Mouse (Mus musculus) spleen, adult 2 months (tissue): Measurements from ENCODE around the gene Fam19a3. TPM values are rescaled to one million over a fixed set of nuclear protein-coding genes. Genes with fewer than 3 reads are reported as not detected.

Experiments
- DNase-seq, 2 experiments: peaks; one replicate each; pipeline versions ENCODE4 v3.0.0 to v3.0.0-alpha.2; 2012 to 2021; ENCODE audit warnings: low spot score in 2 of 2, low read depth in 1 of 2
- H3K27ac ChIP-seq: fragments of 200-500 bp; 2 replicates; pipeline ENCODE4 v1.5.1; 2012; ENCODE audit warnings: low read length, inconsistent platforms; ENCODE audit not compliant: insufficient read depth
- H3K27me3 ChIP-seq: fragments of 200-500 bp; 2 replicates; pipeline ENCODE4 v1.6.1; 2012; ENCODE audit warnings: mild to moderate bottlenecking, moderate library complexity, low read length, inconsistent platforms; ENCODE audit not compliant: control insufficient read depth, insufficient read depth
- H3K36me3 ChIP-seq: fragments of 200-500 bp; 2 replicates; pipeline ENCODE4 v1.6.1; 2012; ENCODE audit warnings: mild to moderate bottlenecking, low read length, inconsistent platforms; ENCODE audit not compliant: control insufficient read depth, insufficient read depth
- H3K4me1 ChIP-seq: fragments of 200-500 bp; 2 replicates; pipeline ENCODE4 v1.6.1; 2011; ENCODE audit warnings: inconsistent platforms; ENCODE audit not compliant: control insufficient read depth, insufficient read depth, insufficient read length
- H3K4me3 ChIP-seq: fragments of 200-500 bp; 2 replicates; pipeline ENCODE4 v1.5.1; 2011; ENCODE audit warnings: mild to moderate bottlenecking, inconsistent platforms; ENCODE audit not compliant: insufficient read depth, insufficient read length; ENCODE audit errors: extremely low read depth
- CTCF ChIP-seq: fragments of 200-500 bp; IDR thresholded peaks from 2 replicates; pipeline ENCODE4 v1.5.1; 2011; ENCODE audit warnings: mild to moderate bottlenecking, inconsistent platforms; ENCODE audit not compliant: insufficient read depth, insufficient read length, insufficient replicate concordance; ENCODE audit errors: extremely low read depth
- POLR2A ChIP-seq: fragments of 200-500 bp; IDR thresholded peaks from 2 replicates; pipeline ENCODE4 v1.6.1; 2011; ENCODE audit warnings: low read depth, low read length, inconsistent platforms
- WGBS: fragments of 180-500 bp; shearing (Covaris S2); methylation state at CpG from one replicate; pipeline ENCODE4 v1.1.7; 2018; 5-methylcytosine and 5-hydroxymethylcytosine counted together
- polyA plus RNA-seq: library from polyadenylated mRNA; depleted of rRNA; stranded (reverse); fragments of >200 nt; gene quantifications from 2 replicates; pipeline ENCODE4 v1.2.3, GENCODE M21; 2012

The Fam19a3 gene
- polyA plus RNA-seq, 1 experiment = 0.23 TPM

DNA sequence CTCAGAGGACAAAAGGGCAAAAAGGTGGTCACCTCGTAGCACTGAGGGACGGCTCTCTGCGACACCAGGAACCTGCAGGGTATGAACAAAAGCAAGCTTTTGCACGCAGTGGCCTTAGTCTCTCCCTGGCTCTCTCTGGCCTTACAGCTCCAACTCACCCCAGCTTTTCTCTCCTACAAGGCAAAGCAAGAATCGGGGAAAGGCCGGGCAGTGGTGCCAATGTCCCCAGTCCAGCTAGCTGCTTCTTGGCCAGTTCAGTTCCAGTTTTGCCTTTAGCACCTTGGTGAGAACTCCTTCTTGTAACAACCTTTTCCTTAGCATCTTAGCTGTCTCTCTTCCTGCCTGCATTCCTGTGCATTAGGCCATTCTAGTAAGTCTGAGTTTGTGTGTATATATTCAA is 19.8 kb upstream of the Fam19a3 start:
- Histone ChIP-seq H3K27me3 (no peaks in the 10 kb centered on the region), H3K36me3 (peaks cover 35% of the 10 kb centered on the region), H3K27ac (no peak overlapping the region), H3K4me1 (peaks cover 3% of the 10 kb centered on the region; the same call in 1 of the 2 replicates), H3K4me3 (no peak overlapping the region)
- 95% methylated on average over 6 of the region's 6 CpGs for WGBS
- TF ChIP-seq CTCF (no peak), POLR2A (no peak)
- no peak for DNase-seq

DNA sequence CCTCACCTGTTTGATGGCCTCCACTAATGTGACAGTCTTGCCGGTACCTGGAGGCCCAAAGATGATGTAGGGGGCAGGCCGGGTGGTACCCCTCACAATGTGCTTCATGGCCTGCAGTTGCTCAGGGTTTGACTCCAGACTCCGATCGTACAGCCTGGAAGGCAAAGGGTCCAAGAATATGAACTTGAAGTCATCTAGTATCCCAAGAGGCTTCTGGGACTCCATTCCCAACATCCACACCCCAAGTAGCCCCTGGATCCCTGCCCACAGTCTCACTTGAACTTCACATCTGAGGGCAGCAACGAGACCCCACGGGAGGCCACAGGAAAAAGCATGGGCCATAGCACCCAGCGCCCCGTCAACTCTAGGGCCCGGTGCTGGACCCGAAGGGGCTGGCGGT is 19.0 kb upstream of the Fam19a3 start:
- Histone ChIP-seq H3K27me3 (no peaks in the 10 kb centered on the region), H3K36me3 (peaks cover 35% of the 10 kb centered on the region), H3K27ac (no peak overlapping the region), H3K4me3 (no peak overlapping the region), H3K4me1 (peaks cover 3% of the 10 kb centered on the region; the same call in 1 of the 2 replicates)
- TF ChIP-seq CTCF (no peak), POLR2A (no peak)
- DNase-seq = no peak
- WGBS = 93% methylated on average over 11 of the region's 11 CpGs

GRCm38 (mm10) chr3:104796430-104797082 is 14.9 kb upstream of the Fam19a3 start:
- no peak overlapping the region for H3K4me3 ChIP-seq
- peaks cover 3% of the 10 kb centered on the region; the same call in 1 of the 2 replicates for H3K4me1 ChIP-seq
- H3K36me3 ChIP-seq = peaks cover 26% of the 10 kb centered on the region
- H3K27ac ChIP-seq = no peak overlapping the region
- WGBS = 83% methylated on average over 15 of the region's 15 CpGs
- DNase-seq = no peak
- H3K27me3 ChIP-seq = no peaks in the 10 kb centered on the region
- TF ChIP-seq POLR2A (no peak), CTCF (no peak)

DNA sequence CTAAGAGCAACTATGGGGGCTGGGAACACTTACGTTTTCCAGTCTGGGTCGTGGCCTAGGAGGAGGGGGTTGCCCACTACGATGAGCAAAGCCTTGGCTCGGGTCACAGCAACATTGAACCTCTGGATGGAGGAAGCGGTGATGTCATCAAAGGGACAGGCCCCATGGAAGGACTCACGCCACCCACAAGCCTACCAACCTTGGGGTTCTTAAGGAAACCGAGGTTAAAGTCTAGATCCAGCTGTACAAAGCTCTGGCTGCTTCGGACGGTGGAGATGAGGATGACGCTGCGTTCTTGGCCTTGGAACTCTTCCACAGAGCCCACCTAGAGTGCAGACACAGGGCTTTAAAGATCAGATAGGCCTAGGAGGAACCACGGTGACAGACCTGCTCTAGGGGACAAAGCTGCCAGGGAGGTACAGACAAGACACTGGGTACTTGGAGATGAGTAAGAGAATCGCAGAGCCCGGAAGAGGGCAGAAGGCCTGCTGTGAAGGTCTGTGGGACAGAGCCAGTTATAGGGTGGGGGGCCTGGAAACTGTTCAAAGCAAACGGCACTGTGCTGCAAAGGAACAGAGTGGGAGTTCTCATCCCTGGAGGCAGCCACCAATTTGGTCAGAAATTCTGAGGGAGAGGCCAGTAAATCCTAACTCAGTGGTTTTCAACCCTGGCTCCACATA is 14.2 kb upstream of the Fam19a3 start:
- no peak overlapping the region for H3K4me3 ChIP-seq
- peaks cover 21% of the 10 kb centered on the region for H3K36me3 ChIP-seq
- DNase-seq = no peak
- TF ChIP-seq POLR2A = no peak
- no peak for TF ChIP-seq CTCF
- no peak overlapping the region for H3K27ac ChIP-seq
- H3K27me3 ChIP-seq = no peaks in the 10 kb centered on the region
- peaks cover 3% of the 10 kb centered on the region; the same call in 1 of the 2 replicates for H3K4me1 ChIP-seq
- WGBS = 83% methylated on average over 15 of the region's 15 CpGs

DNA sequence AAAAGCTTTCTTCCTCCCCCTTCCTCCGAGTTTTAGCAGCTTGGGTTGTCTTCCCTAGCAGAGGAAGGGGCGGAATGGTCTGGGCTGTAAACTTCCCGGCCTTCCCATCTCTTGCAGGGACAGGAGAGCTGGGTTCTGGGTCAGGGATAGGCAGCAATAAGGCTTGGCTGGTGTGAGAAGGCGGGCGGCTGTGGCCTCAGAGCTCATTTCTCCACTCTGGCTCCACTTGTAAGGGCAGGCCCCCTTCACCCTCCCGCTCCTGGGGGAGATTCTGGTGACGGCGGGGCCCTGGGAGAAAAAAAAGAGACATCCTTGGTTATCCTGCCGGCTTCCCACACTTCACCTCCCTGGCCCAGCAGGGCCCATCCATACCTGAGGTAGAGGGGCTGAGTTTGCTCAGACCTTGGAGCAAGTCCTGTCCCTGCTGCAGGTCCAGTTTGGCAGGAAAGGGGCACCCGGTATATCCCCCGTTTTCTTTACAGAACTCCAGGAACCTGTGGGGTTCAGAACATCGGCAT is 13.4 kb upstream of the Fam19a3 start:
- Histone ChIP-seq H3K27me3 (no peaks in the 10 kb centered on the region), H3K4me3 (no peak overlapping the region), H3K27ac (no peak overlapping the region), H3K4me1 (peaks cover 3% of the 10 kb centered on the region; the same call in 1 of the 2 replicates), H3K36me3 (peaks cover 15% of the 10 kb centered on the region)
- WGBS = 88% methylated on average over 12 of the region's 12 CpGs
- DNase-seq = no peak
- TF ChIP-seq POLR2A (no peak), CTCF (no peak)

DNA sequence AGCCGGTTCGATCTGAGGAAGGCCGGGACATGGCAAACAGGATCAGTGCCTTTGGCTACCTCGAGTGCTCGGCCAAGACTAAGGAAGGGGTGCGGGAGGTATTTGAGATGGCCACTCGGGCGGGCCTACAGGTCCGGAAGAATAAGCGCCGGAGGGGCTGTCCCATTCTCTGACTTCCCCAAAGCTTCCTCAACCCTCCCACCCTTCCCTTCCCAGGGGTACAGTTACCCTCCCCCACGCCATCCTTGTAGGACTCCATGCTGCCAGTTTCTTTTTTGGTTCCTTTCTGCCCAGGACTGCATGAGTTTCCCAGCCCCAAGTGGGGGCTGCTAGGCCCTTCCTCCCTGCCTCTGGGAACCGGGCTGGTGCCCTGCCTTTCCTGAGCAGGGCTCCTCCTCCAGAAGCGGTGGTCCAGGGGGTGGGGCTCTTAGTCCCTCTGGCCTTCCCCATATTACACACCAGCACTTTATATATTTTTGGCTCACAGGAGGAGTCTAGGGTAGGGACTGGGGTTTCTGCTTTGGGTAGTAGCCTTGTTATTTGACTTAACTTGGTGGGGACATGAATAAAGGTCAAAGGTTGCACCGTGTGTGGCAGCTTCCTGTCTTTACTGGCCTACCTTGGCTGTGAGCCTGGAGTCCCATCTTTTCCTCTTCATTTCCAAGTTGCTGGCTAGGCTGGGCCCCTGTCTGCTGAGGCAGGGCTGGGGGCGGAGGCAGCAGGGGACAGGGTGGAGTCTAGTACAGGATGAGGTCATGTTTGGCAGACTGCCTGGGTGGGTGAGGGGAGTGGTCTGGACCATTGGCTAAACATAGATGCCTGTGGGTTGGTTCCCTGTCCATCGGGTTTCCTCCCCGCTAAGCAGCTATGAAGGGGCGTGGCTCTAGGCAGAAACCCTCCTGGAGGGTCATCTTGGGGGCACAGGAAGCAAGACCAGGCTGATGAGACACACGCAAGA is 12.5 kb upstream of the Fam19a3 start:
- 71% methylated on average over 20 of the region's 20 CpGs for WGBS
- Histone ChIP-seq H3K27ac (no peak overlapping the region), H3K4me3 (no peak overlapping the region), H3K4me1 (peaks cover 5% of the 10 kb centered on the region; the same call in 1 of the 2 replicates), H3K36me3 (peaks cover 7% of the 10 kb centered on the region), H3K27me3 (no peaks in the 10 kb centered on the region)
- peak in 1 of 2 experiments; percentile 46 for DNase-seq
- no peak for TF ChIP-seq CTCF
- no peak for TF ChIP-seq POLR2A
